Mouse (Mus musculus) mouse embryonic stem cell (cell line): ENCODE measurements around the gene Slc6a12.

Experiments used
- in situ Hi-C, 2 experiments: fragments of 300-500 bp; cut with MboI; formaldehyde crosslinking; loops; 1 replicate in 1 of 2; 3 replicates in 1 of 2; pipeline ENCODE4 v1.14.3; 2019 to 2020; ENCODE audit warnings: low sequenced_read_pairs in 2 of 2, low pct_unique_long_range_greater_than_20kb in 1 of 2, mixed read lengths in 1 of 2; ENCODE audit not compliant: unreplicated experiment in 1 of 2

Gene Slc6a12

GRCm38 (mm10) chr6:121401140-121401539, 58.3 kb downstream of the Slc6a12 start:
- in situ Hi-C loops: no loop called here

- in situ Hi-C loops: no loop called here
These were observed 59.2 kb downstream of the Slc6a12 start for GRCm38 (mm10) chr6:121401826-121402660.

- in situ Hi-C loops: no loop called here
These were observed 59.9 kb downstream of the Slc6a12 start for GRCm38 (mm10) chr6:121402661-121403244.

- in situ Hi-C loops: no loop called here
These were observed 62.4 kb downstream of the Slc6a12 start for GRCm38 (mm10) chr6:121405311-121405710.

- in situ Hi-C loops: no loop called here
These were observed 64.7 kb downstream of the Slc6a12 start for GRCm38 (mm10) chr6:121407571-121408011.

- in situ Hi-C loops: no loop called here
These were observed 69.9 kb downstream of the Slc6a12 start for GRCm38 (mm10) chr6:121412558-121413297.
